Mouse (Mus musculus) olfactory bulb, adult 2 months (tissue): ENCODE data around the gene Mrpl24. TPM values are rescaled to one million over a fixed set of nuclear protein-coding genes. Genes with fewer than 3 reads are reported as not detected.
A peak's percentile ranks its signal among the peaks of the same experiment; 100 is the strongest.
"Not testable (repeated sequence)": the region's sequence is repeated elsewhere in the genome, so short reads cannot be mapped to it uniquely, and the experiment has no call there.

Experiments
- H3K27ac ChIP-seq: fragments of 200-500 bp; 2 replicates; pipeline ENCODE4 v1.5.1; 2012; ENCODE audit warnings: low read depth, low read length; ENCODE audit not compliant: insufficient read depth
- H3K4me1 ChIP-seq: fragments of 200-500 bp; 2 replicates; pipeline ENCODE4 v1.6.1; 2012; ENCODE audit warnings: low read length; ENCODE audit not compliant: control insufficient read depth, insufficient read depth
- H3K4me3 ChIP-seq: fragments of 200-500 bp; 2 replicates; pipeline ENCODE4 v1.5.1; 2012; ENCODE audit warnings: mild to moderate bottlenecking, low read depth, low read length, moderate library complexity; ENCODE audit not compliant: insufficient read depth
- CTCF ChIP-seq: fragments of 200-500 bp; IDR thresholded peaks from 2 replicates; pipeline ENCODE4 v1.5.1; 2012; ENCODE audit warnings: low read depth, mild to moderate bottlenecking, low read length, moderate library complexity; ENCODE audit not compliant: insufficient read depth
- POLR2A ChIP-seq: fragments of 200-500 bp; IDR thresholded peaks from 2 replicates; pipeline ENCODE4 v1.6.1; 2012; ENCODE audit warnings: mild to moderate bottlenecking, low read depth, low read length, moderate library complexity; ENCODE audit not compliant: insufficient read depth
- WGBS: fragments of 180-500 bp; shearing (Covaris S2); methylation state at CpG from one replicate; pipeline ENCODE4 v1.1.7; 2018; 5-methylcytosine and 5-hydroxymethylcytosine counted together
- polyA plus RNA-seq: library from polyadenylated mRNA; stranded (reverse); fragments of >200 nt; gene quantifications from 2 replicates; pipeline ENCODE4 v1.2.4, GENCODE M21; 2012; ENCODE audit warnings: low replicate concordance; ENCODE audit not compliant: missing spikeins, insufficient read depth, insufficient read length

Gene Mrpl24
- not detected in 2 replicates for polyA plus RNA-seq

DNA sequence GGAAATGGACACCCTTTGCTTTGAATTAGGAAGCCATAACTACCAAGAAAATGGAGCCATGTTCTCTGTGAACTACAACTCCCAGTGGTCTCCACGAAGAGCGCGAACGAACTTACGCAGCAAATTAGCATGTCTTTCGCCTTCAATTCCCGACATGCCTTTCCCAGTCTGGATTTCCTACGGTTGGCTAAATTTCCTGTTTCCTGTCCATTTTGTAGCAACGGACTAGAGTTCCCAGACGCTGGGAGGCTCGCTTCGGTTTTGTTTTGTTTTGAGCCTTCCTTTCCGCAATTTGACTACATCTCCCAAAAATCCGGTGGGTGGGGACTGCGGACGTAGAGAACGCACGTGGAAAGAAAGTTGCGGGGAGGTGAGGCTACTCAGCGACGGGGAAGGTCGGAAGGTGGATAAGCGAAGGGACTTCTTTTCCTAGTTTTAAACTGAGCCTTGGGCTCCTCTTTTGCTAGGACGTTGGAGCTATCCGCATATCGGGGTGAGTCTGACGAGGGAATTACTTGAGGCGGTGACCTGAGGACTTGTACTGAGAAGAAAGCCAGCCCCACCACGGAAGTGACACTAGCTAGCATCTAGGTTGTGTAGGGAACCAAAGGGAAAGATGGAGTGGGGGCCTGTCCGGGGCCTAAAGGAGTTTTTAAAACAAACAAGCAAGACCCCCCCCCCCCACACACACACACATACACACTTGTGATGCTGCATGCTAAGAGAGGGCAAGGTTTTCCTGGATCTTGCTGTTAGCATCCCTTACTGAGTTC is at the start of gene Mrpl24:
TSS of gene Mrpl24 (plus strand) at position 171 of the 773 bp plus-strand sequence.
- WGBS, result under 1% methylated on average over 30 of the region's 30 CpGs
- TF ChIP-seq CTCF (no peak), POLR2A (no peak)

DNA sequence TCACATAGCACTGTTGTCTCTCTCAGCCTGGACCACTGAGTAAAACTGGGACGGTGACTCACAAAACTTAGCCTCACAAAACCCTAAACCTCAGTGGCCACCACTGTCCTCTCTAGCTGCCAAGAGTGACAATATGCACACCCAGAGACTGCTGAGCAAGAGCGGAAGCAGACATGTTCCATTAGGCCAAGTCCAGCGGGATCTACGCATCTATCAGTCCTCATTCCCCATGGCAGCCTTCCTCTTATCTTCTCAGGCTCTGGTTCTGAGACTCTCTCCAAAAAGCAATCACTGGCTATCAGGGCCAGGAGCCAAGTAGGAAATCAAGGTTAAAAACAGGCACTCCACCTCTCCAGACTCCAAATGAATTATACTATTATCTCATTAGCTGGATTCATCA is 41.6 kb upstream of the Mrpl24 start:
- H3K4me1 ChIP-seq, result no peaks in the 10 kb centered on the region
- TF ChIP-seq CTCF, result no peak
- no peak for TF ChIP-seq POLR2A
- 87% methylated on average over 4 of the region's 4 CpGs for WGBS
- H3K4me3 ChIP-seq, result no peak overlapping the region
- no peak overlapping the region for H3K27ac ChIP-seq

More for the DNA sequence above, at the start of gene Mrpl24:
- Histone ChIP-seq H3K4me1 (no peaks in the 10 kb centered on the region), H3K4me3 (peak within 1 kb of the TSS; percentile 71), H3K27ac (peak within 1 kb of the TSS; percentile 33; the same call in 1 of the 2 replicates)

DNA sequence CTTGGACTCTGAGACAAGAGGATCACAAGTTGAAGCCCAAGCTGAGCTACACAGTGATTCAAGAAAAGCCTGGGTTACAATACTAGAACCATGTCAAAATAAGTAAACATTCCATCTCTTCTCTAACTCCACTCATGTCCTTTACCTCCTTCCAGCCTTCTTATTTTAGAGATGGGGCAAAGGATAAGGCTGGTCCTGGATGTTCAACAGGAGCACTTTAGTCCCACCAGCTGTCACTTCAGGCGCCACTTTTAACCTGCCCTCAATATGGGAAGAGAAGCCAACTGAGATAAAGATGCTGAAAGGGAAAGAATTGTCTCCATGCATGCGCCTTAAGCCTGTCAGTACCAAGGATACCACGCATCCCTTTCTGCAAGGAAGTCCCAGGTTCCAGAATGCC is 35.0 kb upstream of the Mrpl24 start:
- H3K27ac ChIP-seq, result no peak overlapping the region

DNA sequence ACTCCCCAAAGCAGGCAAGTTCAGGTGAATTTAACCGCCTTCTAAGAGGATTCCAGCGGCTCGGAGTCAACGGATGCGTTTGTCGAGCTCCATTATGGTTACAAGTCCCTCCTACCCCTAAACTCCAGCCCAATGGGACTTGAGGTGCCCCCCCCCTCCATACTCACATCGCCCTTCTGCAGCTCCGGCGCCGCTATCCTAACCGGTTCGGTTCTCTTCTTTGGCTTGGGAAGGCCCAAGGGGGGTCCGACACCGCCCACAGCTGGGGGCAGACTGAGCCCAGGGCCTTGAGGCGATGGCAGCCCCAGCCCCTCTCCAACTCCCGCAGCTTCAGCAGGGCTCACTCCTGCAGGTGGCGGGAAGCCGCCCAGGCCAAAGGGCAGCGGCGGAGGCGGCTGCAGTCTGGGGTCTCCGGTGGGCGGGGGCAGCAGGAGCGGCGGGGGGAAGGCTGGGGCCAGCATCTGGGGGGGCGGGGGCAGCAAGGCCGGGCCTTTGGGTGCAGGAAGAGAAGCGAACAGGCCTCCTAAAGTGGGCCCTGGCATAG is 34.5 kb upstream of the Mrpl24 start:
- WGBS, result 1% methylated on average over 28 of the region's 28 CpGs
- TF ChIP-seq CTCF, result no peak
- TF ChIP-seq POLR2A, result no peak
- H3K27ac ChIP-seq, result peak overlapping the region; percentile 70; the same call in 1 of the 2 replicates
- H3K4me1 ChIP-seq, result no peaks in the 10 kb centered on the region; the same call in 1 of the 2 replicates
- H3K4me3 ChIP-seq, result peak overlapping the region; percentile 88

More for the DNA sequence above, 35.0 kb upstream of the Mrpl24 start:
- WGBS, result 1% methylated on average over 3 of the region's 3 CpGs
- H3K4me3 ChIP-seq, result peak overlapping the region; percentile 88
- no peaks in the 10 kb centered on the region; the same call in 1 of the 2 replicates for H3K4me1 ChIP-seq
- TF ChIP-seq POLR2A (no peak), CTCF (no peak)

DNA sequence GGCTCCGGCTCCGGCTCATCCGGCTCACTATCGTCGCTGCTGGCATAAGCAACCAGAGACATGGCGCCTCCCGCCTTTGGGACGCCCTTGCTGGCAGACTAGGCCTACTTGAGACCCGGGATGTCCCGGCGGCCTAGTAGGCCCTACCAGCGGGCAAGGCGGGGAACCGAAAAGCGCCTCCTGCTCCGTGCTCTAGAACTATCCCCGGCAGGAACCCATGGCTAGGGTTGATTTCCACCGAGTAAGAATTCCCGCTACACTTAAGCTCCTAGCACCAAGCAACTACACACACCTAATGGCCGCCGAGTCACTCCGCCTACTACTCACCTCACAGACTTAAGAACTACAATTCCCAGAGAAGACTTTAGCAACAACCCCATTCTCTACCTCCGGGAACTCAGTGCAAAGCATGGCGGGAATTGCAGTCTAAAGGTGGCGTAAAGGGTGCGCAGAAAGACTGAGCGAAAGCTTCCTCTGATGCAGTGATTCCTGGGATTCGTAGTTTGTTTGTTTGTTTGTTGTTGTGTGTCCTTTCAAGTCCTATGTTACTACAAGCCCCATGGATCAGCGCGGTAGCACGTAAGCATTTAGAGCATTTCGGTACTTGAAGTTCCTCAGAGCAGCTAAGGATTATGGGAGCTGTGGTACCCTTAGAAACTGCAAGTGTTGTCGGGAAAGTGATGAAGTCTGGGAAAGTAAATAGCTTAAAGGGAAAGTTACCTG is 33.9 kb upstream of the Mrpl24 start, which contains the start of gene Prcc:
TSS of gene Prcc (minus strand) at position 328 of the 723 bp plus-strand sequence.
- H3K4me3 ChIP-seq, result peak within 1 kb of the TSS; percentile 88
- WGBS, result under 1% methylated on average over 33 of the region's 33 CpGs
- H3K4me1 ChIP-seq, result no peaks in the 10 kb centered on the region; the same call in 1 of the 2 replicates
- 0 out of 2 replicates have a peak, but pooled peaks have one; percentile 24 for TF ChIP-seq POLR2A
- no peak for TF ChIP-seq CTCF
- H3K27ac ChIP-seq, result peak within 1 kb of the TSS; percentile 70

DNA sequence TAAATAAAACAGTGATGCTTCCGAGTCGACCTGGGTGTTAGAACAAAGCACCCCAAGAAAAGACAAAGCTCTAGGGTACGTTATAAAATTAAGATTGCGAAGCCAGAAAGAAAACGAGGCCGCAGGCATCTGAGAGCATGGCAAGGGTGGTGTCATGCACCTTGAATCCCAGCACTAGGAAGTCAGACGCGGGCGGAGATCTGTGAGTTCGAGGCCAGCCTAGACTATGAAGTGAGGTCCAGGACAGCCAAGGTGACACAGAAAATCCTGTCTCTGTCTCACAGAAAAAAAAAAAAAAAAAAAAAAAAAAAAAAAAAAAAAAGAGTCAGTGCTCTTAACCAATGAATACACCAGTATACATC is 33.3 kb upstream of the Mrpl24 start:
- Histone ChIP-seq H3K27ac (peak overlapping the region; percentile 25; the same call in 1 of the 2 replicates), H3K4me3 (peak overlapping the region; percentile 49), H3K4me1 (no peaks in the 10 kb centered on the region; the same call in 1 of the 2 replicates)
- TF ChIP-seq POLR2A (no peak), CTCF (no peak)
- 9% methylated on average over 10 of the region's 10 CpGs for WGBS

DNA sequence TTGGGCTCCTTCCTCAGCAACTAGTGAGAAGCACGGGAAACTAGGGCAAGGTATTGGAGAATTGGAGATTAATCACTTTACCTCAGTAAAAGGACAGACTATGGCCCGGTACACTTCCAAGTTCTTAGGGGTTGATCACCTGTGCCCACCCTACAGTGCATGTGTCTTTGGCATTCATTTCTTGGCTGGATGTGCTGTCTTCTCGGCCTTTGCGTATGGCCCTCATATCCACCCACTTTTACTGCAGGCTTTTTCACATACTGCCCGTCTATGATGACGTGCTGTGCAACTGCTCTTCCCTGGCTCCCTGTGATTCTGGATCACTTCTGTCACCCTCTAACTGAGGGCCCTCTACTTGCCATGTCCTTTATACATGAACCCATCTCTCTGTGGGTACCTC is 32.9 kb upstream of the Mrpl24 start:
- TF ChIP-seq CTCF (no peak), POLR2A (no peak)
- Histone ChIP-seq H3K4me3 (no peak overlapping the region), H3K4me1 (no peaks in the 10 kb centered on the region; the same call in 1 of the 2 replicates), H3K27ac (no peak overlapping the region)
- WGBS, result 80% methylated on average over 6 of the region's 6 CpGs

DNA sequence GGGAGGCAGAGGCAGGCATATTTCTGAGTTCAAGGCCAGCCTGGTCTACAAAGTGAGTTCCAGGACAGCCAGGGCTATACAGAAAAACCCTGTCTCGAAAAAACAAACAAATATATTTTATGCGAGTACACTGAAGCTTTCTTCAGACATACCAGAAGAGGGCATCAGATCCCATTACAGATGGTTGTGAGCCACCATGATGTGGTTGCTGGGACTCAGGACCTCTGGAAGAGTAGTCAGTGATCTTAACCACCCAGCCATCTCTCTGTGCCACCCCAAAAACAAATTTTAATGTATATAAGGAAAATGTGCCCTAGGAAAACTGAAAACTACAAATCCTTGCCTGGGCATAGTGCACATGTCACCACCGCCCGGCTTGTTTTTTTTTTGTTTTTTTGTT is 31.9 kb upstream of the Mrpl24 start:
- H3K27ac ChIP-seq, H3K4me1 ChIP-seq, H3K4me3 ChIP-seq: not testable (repeated sequence)
- 76% methylated on average over 4 of the region's 4 CpGs for WGBS

DNA sequence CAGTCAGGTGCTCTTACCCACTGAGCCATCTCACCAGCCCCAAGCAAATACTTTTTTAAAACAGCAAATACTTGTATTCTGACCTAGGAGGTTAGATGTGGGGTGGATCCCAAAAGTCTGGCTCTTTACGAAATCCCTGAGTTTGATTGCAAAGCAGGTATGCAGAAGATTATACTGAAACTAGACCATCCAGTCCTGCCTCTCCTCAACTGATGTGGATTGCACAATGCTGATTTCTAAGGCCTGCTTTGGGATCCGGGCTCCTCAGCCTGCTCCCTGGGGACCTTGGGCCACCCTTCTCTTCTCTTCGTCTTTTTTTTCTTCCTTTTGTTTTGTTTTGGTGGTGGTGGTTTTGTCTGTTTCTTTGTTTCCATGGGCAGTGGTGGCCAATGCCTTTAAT is 27.8 kb upstream of the Mrpl24 start:
- H3K4me1 ChIP-seq, result no peaks in the 10 kb centered on the region
- no peak overlapping the region for H3K4me3 ChIP-seq
- 52% methylated on average over 3 of the region's 3 CpGs for WGBS
- no peak for TF ChIP-seq CTCF
- no peak for TF ChIP-seq POLR2A
- no peak overlapping the region for H3K27ac ChIP-seq
